Mouse (Mus musculus): Measurements from ENCODE around the gene Lins1. TPM values are rescaled to one million over a fixed set of nuclear protein-coding genes. Genes with fewer than 3 reads are reported as not detected.

Gene Lins1
- total RNA-seq, 2 experiments from 2014 or later, result 11.6 to 12.7 TPM

GRCm38 (mm10) chr7:66724514-66724913, 34.8 kb downstream of the Lins1 start:
- DNase-seq (ENCODE audit: extremely low spot score in 1 of 2, low spot score in 2 of 2), result no peak
- intact Hi-C loops (cut with DNase I), result no loop called here

- intact Hi-C loops (cut with DNase I), result no loop called here
- no peak for DNase-seq (ENCODE audit: extremely low spot score in 1 of 2, low spot score in 2 of 2)
These were observed 35.3 kb downstream of the Lins1 start for GRCm38 (mm10) chr7:66724954-66725353.

- intact Hi-C loops (cut with DNase I), result no loop called here
- no peak for DNase-seq (ENCODE audit: extremely low spot score in 1 of 2, low spot score in 2 of 2)
These were observed 38.4 kb downstream of the Lins1 start for GRCm38 (mm10) chr7:66728072-66728471.

- intact Hi-C loops (cut with DNase I), result no loop called here
- DNase-seq (ENCODE audit: extremely low spot score in 1 of 2, low spot score in 2 of 2), result no peak
These were observed 39.5 kb downstream of the Lins1 start for GRCm38 (mm10) chr7:66729232-66729631.

- no peak for DNase-seq (ENCODE audit: extremely low spot score in 1 of 2, low spot score in 2 of 2)
- intact Hi-C loops (cut with DNase I), result no loop called here
These were observed 43.7 kb downstream of the Lins1 start for GRCm38 (mm10) chr7:66733431-66733830.

GRCm38 (mm10) chr7:66733882-66734281, 44.2 kb downstream of the Lins1 start:
- intact Hi-C loops (cut with DNase I), result no loop called here
- no peak for DNase-seq (ENCODE audit: extremely low spot score in 1 of 2, low spot score in 2 of 2)

- intact Hi-C loops (cut with DNase I), result no loop called here
- DNase-seq (ENCODE audit: extremely low spot score in 1 of 2, low spot score in 2 of 2), result no peak
These were observed 44.8 kb downstream of the Lins1 start for GRCm38 (mm10) chr7:66734466-66734865.

- intact Hi-C loops (cut with DNase I), result no loop called here
- DNase-seq (ENCODE audit: extremely low spot score in 1 of 2, low spot score in 2 of 2), result no peak
These were observed 45.3 kb downstream of the Lins1 start for GRCm38 (mm10) chr7:66734993-66735392.

GRCm38 (mm10) chr7:66737418-66737817, 47.7 kb downstream of the Lins1 start:
- no peak for DNase-seq (ENCODE audit: extremely low spot score in 1 of 2, low spot score in 2 of 2)
- intact Hi-C loops (cut with DNase I), result no loop called here

- no peak for DNase-seq (ENCODE audit: extremely low spot score in 1 of 2, low spot score in 2 of 2)
- intact Hi-C loops (cut with DNase I), result no loop called here
These were observed 51.3 kb downstream of the Lins1 start for GRCm38 (mm10) chr7:66741008-66741407.

- intact Hi-C loops (cut with DNase I), result no loop called here
- no peak for DNase-seq (ENCODE audit: extremely low spot score in 1 of 2, low spot score in 2 of 2)
These were observed 51.7 kb downstream of the Lins1 start for GRCm38 (mm10) chr7:66741412-66741811.

- DNase-seq (ENCODE audit: extremely low spot score in 1 of 2, low spot score in 2 of 2), result no peak
- intact Hi-C loops (cut with DNase I), result no loop called here
These were observed 53.7 kb downstream of the Lins1 start, which contains the start of gene Cers3 for GRCm38 (mm10) chr7:66743377-66743781. Gene Cers3 (plus strand): TSS chr7:66743504.

- intact Hi-C loops (cut with DNase I), result no loop called here
- DNase-seq (ENCODE audit: extremely low spot score in 1 of 2, low spot score in 2 of 2), result no peak
These were observed 57.3 kb downstream of the Lins1 start for GRCm38 (mm10) chr7:66746972-66747371.

GRCm38 (mm10) chr7:66749998-66750397, 60.3 kb downstream of the Lins1 start:
- intact Hi-C loops (cut with DNase I), result no loop called here
- DNase-seq (ENCODE audit: extremely low spot score in 1 of 2, low spot score in 2 of 2), result no peak

GRCm38 (mm10) chr7:66753816-66754215, 64.1 kb downstream of the Lins1 start:
- no peak for DNase-seq (ENCODE audit: extremely low spot score in 1 of 2, low spot score in 2 of 2)
- intact Hi-C loops (cut with DNase I), result no loop called here

GRCm38 (mm10) chr7:66755611-66756010, 65.9 kb downstream of the Lins1 start:
- DNase-seq (ENCODE audit: extremely low spot score in 1 of 2, low spot score in 2 of 2), result no peak
- intact Hi-C loops (cut with DNase I), result no loop called here

Other genes with a start within 250 kb of the Lins1 start
- gene Asb7, start 293 bp upstream of the Lins1 start, total RNA-seq (2021), result 10 to 100 TPM; 16.4 to 19.2 TPM
- gene Cers3, start 53.6 kb downstream of the Lins1 start, total RNA-seq (2021), result 1 to 10 TPM in 1 of 2 experiments, under 1 TPM in 1; 0.73 to 1.1 TPM
- 10 to 100 TPM; 19.0 to 24.1 TPM for gene Adamts17, start 149.8 kb downstream of the Lins1 start, total RNA-seq (2021)

All from left cerebral cortex, postnatal 10 days (tissue).